Mouse (Mus musculus) embryonic facial prominence, embryonic 15.5 days (tissue): Measurements from ENCODE around the gene Ift20. TPM values are rescaled to one million over a fixed set of nuclear protein-coding genes. Genes with fewer than 3 reads are reported as not detected.
A peak's percentile ranks its signal among the peaks of the same experiment; 100 is the strongest.

Experiments used
- ATAC-seq: fragments of 200-750 bp; cut with Nextera tagmentation; 2 replicates; pipeline ENCODE4 v1.8.0; 2017; ENCODE audit warnings: low read depth, moderate TSS enrichment; ENCODE audit not compliant: insufficient number of reproducible peaks, low FRiP score, low TSS enrichment
- H3K27ac ChIP-seq: fragments of 300-500 bp; sonication (generic); replicated peaks from 2 replicates; pipeline ENCODE4 v1.5.1; 2015; ENCODE audit warnings: mild to moderate bottlenecking, inconsistent platforms
- H3K27me3 ChIP-seq: fragments of 300-500 bp; sonication (generic); 2 replicates; pipeline ENCODE4 v1.6.1; 2015; ENCODE audit warnings: inconsistent platforms
- H3K36me3 ChIP-seq: fragments of 300-500 bp; sonication (generic); 2 replicates; pipeline ENCODE4 v1.6.1; 2015; ENCODE audit warnings: mild to moderate bottlenecking, inconsistent platforms
- H3K4me1 ChIP-seq: fragments of 300-500 bp; sonication (generic); 2 replicates; pipeline ENCODE4 v1.6.1; 2015; ENCODE audit warnings: inconsistent platforms
- H3K4me2 ChIP-seq: fragments of 300-500 bp; sonication (generic); replicated peaks from 2 replicates; pipeline ENCODE4 v1.6.1; 2015; ENCODE audit warnings: mild to moderate bottlenecking, inconsistent platforms
- H3K4me3 ChIP-seq: fragments of 300-500 bp; sonication (generic); replicated peaks from 2 replicates; pipeline ENCODE4 v1.5.1; 2015; ENCODE audit warnings: mild to moderate bottlenecking, inconsistent platforms
- H3K9ac ChIP-seq: fragments of 300-500 bp; sonication (generic); 2 replicates; pipeline ENCODE4 v1.6.1; 2015; ENCODE audit warnings: inconsistent platforms
- H3K9me3 ChIP-seq: fragments of 300-500 bp; sonication (generic); replicated peaks from 2 replicates; pipeline ENCODE4 v1.6.1; 2016; ENCODE audit warnings: inconsistent platforms
- WGBS: fragments of 180-500 bp; shearing (Covaris S2); methylation state at CpG from one replicate; pipeline ENCODE4 v1.1.7; 2015; 5-methylcytosine and 5-hydroxymethylcytosine counted together
- polyA plus RNA-seq: library from polyadenylated mRNA; unstranded; fragments of >200 nt; fragmentation: Nextera tagmentation; extraction: Ambion mirVana; gene quantifications from 2 replicates; pipeline ENCODE4 v1.2.1, GENCODE M21; 2015

Gene Ift20
- polyA plus RNA-seq = 187 TPM in 2 replicates

GRCm38 (mm10) chr11:78536080-78536689 is at the start of gene Ift20, which contains the start of gene Tnfaip1:
Ift20 (plus strand) TSS chr11:78536361.
Tnfaip1 (minus strand) TSS chr11:78536332.
- Histone ChIP-seq H3K4me1 (peaks cover 31% of the 10 kb centered on the region), H3K9ac (peak within 1 kb of the TSS; percentile 85), H3K27ac (peak within 1 kb of the TSS; percentile 98), H3K4me3 (peak within 1 kb of the TSS; percentile 94), H3K9me3 (no peaks in the 10 kb centered on the region), H3K36me3 (peaks cover 27% of the 10 kb centered on the region), H3K4me2 (peak within 1 kb of the TSS; percentile 82), H3K27me3 (no peaks in the 10 kb centered on the region)
- peak; percentile 98 for ATAC-seq
- WGBS = under 1% methylated on average over 52 of the region's 52 CpGs

- Histone ChIP-seq H3K4me1 (peaks cover 7% of the 10 kb centered on the region), H3K27ac (no peak overlapping the region), H3K27me3 (peaks cover 65% of the 10 kb centered on the region), H3K9me3 (no peaks in the 10 kb centered on the region), H3K36me3 (no peaks in the 10 kb centered on the region), H3K4me3 (no peak overlapping the region), H3K9ac (no peak overlapping the region), H3K4me2 (no peak overlapping the region)
- 5% methylated on average over 8 of the region's 8 CpGs for WGBS
- ATAC-seq = no peak
Measured at GRCm38 (mm10) chr11:78488168-78488567, 48.0 kb upstream of the Ift20 start.

GRCm38 (mm10) chr11:78490781-78491241 is 45.4 kb upstream of the Ift20 start:
- Histone ChIP-seq H3K27me3 (peaks cover 78% of the 10 kb centered on the region), H3K27ac (no peak overlapping the region), H3K9ac (no peak overlapping the region), H3K4me3 (peak overlapping the region; percentile 29), H3K4me2 (peak overlapping the region; percentile 47), H3K4me1 (peaks cover 7% of the 10 kb centered on the region), H3K9me3 (no peaks in the 10 kb centered on the region), H3K36me3 (no peaks in the 10 kb centered on the region)
- 8% methylated on average over 48 of the region's 48 CpGs for whole genome bisulfite sequencing
- no peak; the same call in 1 of the 2 replicates for ATAC-seq

DNA sequence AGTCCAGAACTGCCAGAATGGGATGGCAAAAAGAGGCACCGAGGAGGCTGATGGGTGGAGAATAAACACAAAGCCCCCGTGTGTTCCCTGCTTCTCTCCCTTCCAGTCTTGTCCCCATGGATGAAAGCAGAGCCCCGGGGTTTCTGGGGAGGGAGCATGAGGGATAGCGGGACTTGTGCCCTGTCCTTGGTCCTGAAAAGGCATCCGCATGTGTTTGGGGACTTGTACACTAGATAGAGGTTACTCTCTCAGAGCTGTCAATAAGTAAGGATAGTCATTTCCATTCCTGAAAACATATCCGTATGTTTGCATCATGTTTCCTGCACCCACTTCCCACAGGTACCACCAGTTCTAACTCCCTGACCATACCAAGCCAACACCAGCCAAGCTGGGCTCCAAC is 40.3 kb upstream of the Ift20 start:
- Histone ChIP-seq H3K4me1 (peaks cover 19% of the 10 kb centered on the region), H3K27ac (no peak overlapping the region), H3K27me3 (peaks cover 65% of the 10 kb centered on the region), H3K4me3 (no peak overlapping the region), H3K36me3 (no peaks in the 10 kb centered on the region), H3K9me3 (no peaks in the 10 kb centered on the region), H3K9ac (no peak overlapping the region), H3K4me2 (no peak overlapping the region)
- 3% methylated on average over 6 of the region's 6 CpGs for WGBS
- no peak for ATAC-seq

DNA sequence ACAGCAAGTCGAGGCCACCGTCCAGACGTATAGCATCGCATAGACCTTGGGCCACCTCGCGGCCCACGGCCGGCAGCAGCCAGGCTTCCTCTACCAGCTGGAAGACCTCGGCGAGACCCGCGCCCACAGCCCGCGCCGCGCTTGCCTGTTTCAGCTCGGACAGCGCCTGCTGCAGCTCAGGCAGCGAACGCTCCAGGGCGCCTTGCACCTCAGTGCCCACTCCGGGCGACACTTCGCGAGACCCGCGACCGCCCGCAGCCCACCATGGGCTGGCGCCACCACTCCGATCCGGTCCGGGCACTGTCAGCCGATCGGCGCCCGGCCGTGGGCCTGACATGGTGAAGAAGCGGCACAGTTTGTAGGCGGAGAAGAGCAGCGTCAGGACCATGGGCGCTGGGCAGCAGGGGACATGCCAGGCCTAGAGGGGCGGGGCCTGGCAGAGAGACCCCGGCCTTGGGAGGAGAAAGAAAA is 39.1 kb upstream of the Ift20 start:
- Histone ChIP-seq H3K4me3 (peak overlapping the region; percentile 53), H3K9ac (peak overlapping the region; percentile 2; the same call in 1 of the 2 replicates), H3K9me3 (no peaks in the 10 kb centered on the region), H3K4me2 (peak overlapping the region; percentile 93), H3K27ac (0 out of 2 replicates have a peak overlapping the region, but pooled peaks have one; percentile 44), H3K27me3 (peaks cover 58% of the 10 kb centered on the region), H3K36me3 (no peaks in the 10 kb centered on the region), H3K4me1 (peaks cover 18% of the 10 kb centered on the region)
- under 1% methylated on average over 44 of the region's 44 CpGs for WGBS
- no peak for ATAC-seq

DNA sequence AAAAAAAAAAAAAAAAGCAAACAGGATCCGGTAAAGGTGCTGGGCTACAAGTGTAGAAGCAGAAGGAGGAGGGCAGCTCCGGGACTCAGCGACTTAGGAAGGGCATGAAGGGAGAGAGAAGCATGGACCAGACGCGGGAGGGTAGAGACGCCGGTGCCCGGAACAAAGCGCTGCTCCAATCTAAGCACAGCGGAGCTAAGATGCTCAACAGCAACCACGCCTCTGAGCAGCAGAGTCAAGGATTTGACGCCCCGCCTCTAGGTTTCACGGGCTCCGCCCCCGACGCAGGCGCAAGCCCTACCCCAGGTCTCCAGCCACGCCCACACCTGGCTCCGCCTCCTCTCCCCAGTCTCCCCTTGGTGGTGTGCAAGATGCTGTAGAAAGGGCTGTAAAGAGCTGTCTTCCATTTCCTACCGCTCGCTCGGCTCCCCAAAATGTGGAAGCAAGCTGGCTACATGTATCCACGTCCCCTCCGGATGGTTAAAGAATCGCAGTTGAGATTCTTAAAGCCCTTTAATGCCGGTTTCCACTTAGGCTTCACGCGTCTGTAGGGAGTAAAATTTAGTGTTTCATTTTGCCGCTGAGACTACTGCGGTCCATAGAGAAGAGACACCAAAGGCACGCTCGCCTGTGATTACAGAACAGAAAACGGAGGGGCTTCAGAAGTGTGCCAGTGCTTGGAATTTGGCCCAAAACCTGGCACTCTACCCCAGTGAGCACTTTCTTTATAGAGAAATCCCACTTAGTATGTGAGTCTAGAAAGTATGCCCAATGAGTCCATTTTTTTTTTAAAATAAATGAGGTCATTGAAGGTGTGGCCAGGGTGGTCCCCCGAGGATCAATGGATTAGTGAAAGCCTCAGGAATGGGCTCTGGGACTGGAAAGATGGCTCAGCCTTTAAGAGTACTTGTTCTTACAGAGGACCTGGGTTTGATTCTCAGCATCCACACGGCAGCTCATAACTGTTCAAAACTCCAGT is 38.3 kb upstream of the Ift20 start, which contains the start of gene Sarm1:
TSS of gene Sarm1 (minus strand) at position 211 of the 979 bp plus-strand sequence.
- WGBS = 2% methylated on average over 35 of the region's 36 CpGs
- peaks cover 58% of the 10 kb centered on the region for H3K27me3 ChIP-seq
- peak within 1 kb of the TSS; percentile 44; the same call in 1 of the 2 replicates for H3K27ac ChIP-seq

DNA sequence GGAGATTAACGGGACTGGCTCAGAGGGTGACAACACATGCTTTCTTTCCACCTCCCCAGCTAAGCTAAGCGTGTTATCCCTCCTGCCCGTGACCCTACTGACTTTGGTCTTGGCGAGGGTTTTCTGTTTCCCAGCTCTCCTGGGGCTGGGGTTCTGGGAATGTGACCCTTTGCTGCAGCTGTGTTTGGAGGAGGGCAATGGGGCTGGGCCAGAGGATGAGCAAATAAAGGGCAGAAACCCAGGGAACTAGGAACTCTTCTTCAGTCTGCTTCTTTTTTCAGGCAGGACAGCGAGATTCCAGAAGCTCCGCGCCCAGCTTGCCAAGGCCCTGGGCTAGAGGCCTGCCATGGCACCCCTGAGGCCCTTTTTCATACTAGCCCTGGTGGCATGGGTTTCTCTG is 37.2 kb upstream of the Ift20 start, which contains the start of gene Vtn:
TSS of gene Vtn (plus strand) at position 88 of the 400 bp plus-strand sequence.
- Histone ChIP-seq H3K9me3 (no peaks in the 10 kb centered on the region), H3K9ac (0 out of 2 replicates have a peak within 1 kb of the TSS, but pooled peaks have one; percentile 7), H3K4me1 (peaks cover 18% of the 10 kb centered on the region), H3K36me3 (no peaks in the 10 kb centered on the region), H3K27me3 (peaks cover 57% of the 10 kb centered on the region), H3K4me3 (peak within 1 kb of the TSS; percentile 53), H3K27ac (no peak within 1 kb of the TSS; the same call in 1 of the 2 replicates), H3K4me2 (peak within 1 kb of the TSS; percentile 93)
- no peak for ATAC-seq
- 51% methylated on average over 7 of the region's 7 CpGs for WGBS

More for the DNA sequence above, 38.3 kb upstream of the Ift20 start, which contains the start of gene Sarm1:
- peaks cover 18% of the 10 kb centered on the region for H3K4me1 ChIP-seq
- peak; percentile 93 for ATAC-seq
- H3K4me2 ChIP-seq = peak within 1 kb of the TSS; percentile 93
- H3K36me3 ChIP-seq = no peaks in the 10 kb centered on the region
- peak within 1 kb of the TSS; percentile 7; the same call in 1 of the 2 replicates for H3K9ac ChIP-seq
- peak within 1 kb of the TSS; percentile 53 for H3K4me3 ChIP-seq
- H3K9me3 ChIP-seq = no peaks in the 10 kb centered on the region

DNA sequence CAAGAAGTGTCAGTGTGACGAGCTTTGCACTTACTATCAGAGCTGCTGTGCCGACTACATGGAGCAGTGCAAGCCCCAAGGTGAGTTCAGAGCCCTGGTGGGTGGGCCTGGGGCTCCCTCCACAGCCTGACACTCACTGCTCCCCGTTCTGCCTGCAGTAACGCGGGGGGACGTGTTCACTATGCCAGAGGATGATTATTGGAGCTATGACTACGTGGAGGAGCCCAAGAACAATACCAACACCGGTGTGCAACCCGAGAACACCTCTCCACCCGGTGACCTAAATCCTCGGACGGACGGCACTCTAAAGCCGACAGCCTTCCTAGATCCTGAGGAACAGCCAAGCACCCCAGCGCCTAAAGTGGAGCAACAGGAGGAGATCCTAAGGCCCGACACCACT is 36.6 kb upstream of the Ift20 start:
- Histone ChIP-seq H3K36me3 (no peaks in the 10 kb centered on the region), H3K9me3 (no peaks in the 10 kb centered on the region), H3K4me1 (peaks cover 18% of the 10 kb centered on the region), H3K4me2 (no peak overlapping the region), H3K4me3 (no peak overlapping the region), H3K27me3 (peaks cover 51% of the 10 kb centered on the region), H3K27ac (no peak overlapping the region), H3K9ac (no peak overlapping the region)
- 40% methylated on average over 16 of the region's 16 CpGs for WGBS
- no peak for ATAC-seq

- no peak overlapping the region for H3K4me3 ChIP-seq
- ATAC-seq = no peak
- no peaks in the 10 kb centered on the region for H3K36me3 ChIP-seq
- H3K27ac ChIP-seq = no peak overlapping the region
- peaks cover 18% of the 10 kb centered on the region for H3K4me1 ChIP-seq
- no peaks in the 10 kb centered on the region for H3K9me3 ChIP-seq
- WGBS = 73% methylated on average over 9 of the region's 9 CpGs
- no peak overlapping the region for H3K4me2 ChIP-seq
- H3K9ac ChIP-seq = no peak overlapping the region
- peaks cover 41% of the 10 kb centered on the region for H3K27me3 ChIP-seq
Measured at GRCm38 (mm10) chr11:78500623-78501202, 35.4 kb upstream of the Ift20 start.

DNA sequence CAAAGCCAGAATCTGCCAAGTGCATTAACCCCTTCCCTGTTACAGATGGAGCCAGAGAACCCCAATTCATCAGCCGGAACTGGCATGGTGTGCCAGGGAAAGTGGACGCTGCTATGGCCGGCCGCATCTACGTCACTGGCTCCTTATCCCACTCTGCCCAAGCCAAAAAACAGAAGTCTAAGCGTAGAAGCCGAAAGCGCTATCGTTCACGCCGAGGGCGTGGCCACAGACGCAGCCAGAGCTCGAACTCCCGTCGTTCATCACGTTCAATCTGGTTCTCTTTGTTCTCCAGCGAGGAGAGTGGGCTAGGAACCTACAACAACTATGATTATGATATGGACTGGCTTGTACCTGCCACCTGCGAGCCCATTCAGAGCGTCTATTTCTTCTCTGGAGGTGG is 34.6 kb upstream of the Ift20 start:
- no peaks in the 10 kb centered on the region for H3K9me3 ChIP-seq
- no peak overlapping the region for H3K4me2 ChIP-seq
- no peak overlapping the region for H3K27ac ChIP-seq
- peaks cover 3% of the 10 kb centered on the region; the same call in 1 of the 2 replicates for H3K36me3 ChIP-seq
- ATAC-seq = no peak
- peaks cover 33% of the 10 kb centered on the region for H3K27me3 ChIP-seq
- H3K4me3 ChIP-seq = no peak overlapping the region
- peaks cover 14% of the 10 kb centered on the region for H3K4me1 ChIP-seq
- H3K9ac ChIP-seq = no peak overlapping the region
- 80% methylated on average over 20 of the region's 20 CpGs for WGBS
